Mouse (Mus musculus): Measurements from ENCODE around the gene Tle3. TPM values are rescaled to one million over a fixed set of nuclear protein-coding genes. Genes with fewer than 3 reads are reported as not detected.

The Tle3 gene
- polyA plus RNA-seq, 2 experiments: 45.1 to 113 TPM

- Histone ChIP-seq H3K4me2 (replicated peaks; ENCODE audit: low read depth, low read length, severe bottlenecking) (no peak overlapping the region), H3K4me1 (ENCODE audit: control insufficient read depth, insufficient read depth, low read length) (peaks cover 41% of the 10 kb centered on the region), H3K9me3 (ENCODE audit: control insufficient read depth, low read length) (no peaks in the 10 kb centered on the region), H3K36me3 (ENCODE audit: control insufficient read depth, insufficient read depth, low read length) (peaks cover 87% of the 10 kb centered on the region), H3K27me3 (ENCODE audit: control insufficient read depth, insufficient read depth, low read length) (no peaks in the 10 kb centered on the region), H3K4me3 (replicated peaks; ENCODE audit: low read length) (no peak overlapping the region), H3K27ac (replicated peaks; ENCODE audit: low read depth, low read length) (no peak overlapping the region), H3K9ac (ENCODE audit: low read depth, low read length, severe bottlenecking) (no peak overlapping the region)
- ATAC-seq (ENCODE audit: low FRiP score, low read depth): no peak
- WGBS: 75% methylated on average over 7 of the region's 7 CpGs
- no peak for DNase-seq (ENCODE audit: low spot score)
- TF ChIP-seq POLR2A (IDR thresholded peaks at IDR 0.05; ENCODE audit: borderline replicate concordance, extremely low read depth, insufficient read depth, insufficient read length): no peak
Observed at GRCm38 (mm10) chr9:61389404-61389701, 17.2 kb downstream of the Tle3 start.

DNA sequence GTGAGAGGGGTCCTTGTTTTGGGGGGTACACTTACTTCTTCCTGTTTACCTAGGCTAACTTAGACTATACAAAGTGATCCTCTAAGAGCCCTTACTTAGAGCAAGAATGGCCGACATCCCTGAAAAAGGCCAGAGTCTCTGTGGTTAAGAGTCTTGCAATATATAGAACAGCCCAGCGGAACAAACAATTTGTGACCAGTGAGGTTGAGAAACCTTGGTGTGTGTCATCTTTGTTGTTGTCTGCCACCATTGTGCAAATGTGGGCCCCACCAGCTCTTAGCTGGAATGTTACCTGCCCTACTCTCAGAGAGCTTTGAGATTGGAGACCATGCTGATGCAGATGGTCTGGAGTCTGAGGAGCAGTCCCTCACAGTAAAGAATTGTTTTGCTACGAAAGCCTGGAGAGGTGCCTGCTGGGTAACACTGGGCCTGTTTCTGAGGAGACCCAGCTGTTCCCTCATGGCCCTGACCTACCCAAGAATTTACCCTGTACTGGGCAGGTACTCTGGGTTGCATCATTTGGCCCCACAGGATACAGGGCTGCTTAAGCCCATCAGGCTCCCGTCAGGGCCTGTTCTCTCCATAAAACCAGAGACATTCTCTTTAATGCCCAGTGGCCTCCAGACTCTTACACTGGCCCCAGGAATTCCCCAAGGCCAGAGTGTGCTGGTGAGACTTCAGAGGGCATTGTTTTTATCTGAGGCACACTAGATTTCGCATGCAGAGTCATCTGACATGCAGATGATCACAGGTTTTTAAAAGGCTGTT is 19.6 kb downstream of the Tle3 start:
- no peak overlapping the region for H3K4me3 ChIP-seq (replicated peaks; ENCODE audit: low read length)
- WGBS: 63% methylated on average over 5 of the region's 5 CpGs
- no peaks in the 10 kb centered on the region for H3K9me3 ChIP-seq (ENCODE audit: control insufficient read depth, low read length)
- H3K9ac ChIP-seq (ENCODE audit: low read depth, low read length, severe bottlenecking): no peak overlapping the region
- ATAC-seq (ENCODE audit: low FRiP score, low read depth): no peak
- no peak for TF ChIP-seq POLR2A (IDR thresholded peaks at IDR 0.05; ENCODE audit: borderline replicate concordance, extremely low read depth, insufficient read depth, insufficient read length)
- H3K27me3 ChIP-seq (ENCODE audit: control insufficient read depth, insufficient read depth, low read length): no peaks in the 10 kb centered on the region
- H3K36me3 ChIP-seq (ENCODE audit: control insufficient read depth, insufficient read depth, low read length): peaks cover 99% of the 10 kb centered on the region
- no peak overlapping the region for H3K4me2 ChIP-seq (replicated peaks; ENCODE audit: low read depth, low read length, severe bottlenecking)
- no peak for DNase-seq (ENCODE audit: low spot score)
- H3K27ac ChIP-seq (replicated peaks; ENCODE audit: low read depth, low read length): no peak overlapping the region
- H3K4me1 ChIP-seq (ENCODE audit: control insufficient read depth, insufficient read depth, low read length): peaks cover 37% of the 10 kb centered on the region

DNA sequence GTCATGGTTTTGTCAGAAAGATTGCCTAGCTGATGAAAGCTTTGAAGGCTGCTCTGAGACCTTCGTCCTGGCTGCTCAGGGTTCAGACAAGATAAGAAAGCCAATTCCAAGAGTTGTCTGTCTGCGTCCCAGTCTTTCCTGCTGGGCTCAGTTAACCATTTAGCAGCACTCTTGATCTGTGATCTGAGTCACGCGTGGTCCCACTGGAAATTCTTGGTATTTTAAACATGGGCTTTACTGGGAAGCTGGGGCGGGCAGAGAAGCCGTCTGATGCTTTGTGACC is 20.1 kb downstream of the Tle3 start:
- no peak for DNase-seq (ENCODE audit: low spot score)
- Histone ChIP-seq H3K27me3 (ENCODE audit: control insufficient read depth, insufficient read depth, low read length) (no peaks in the 10 kb centered on the region), H3K4me2 (replicated peaks; ENCODE audit: low read depth, low read length, severe bottlenecking) (no peak overlapping the region), H3K9me3 (ENCODE audit: control insufficient read depth, low read length) (no peaks in the 10 kb centered on the region), H3K4me1 (ENCODE audit: control insufficient read depth, insufficient read depth, low read length) (peaks cover 42% of the 10 kb centered on the region), H3K27ac (replicated peaks; ENCODE audit: low read depth, low read length) (no peak overlapping the region), H3K36me3 (ENCODE audit: control insufficient read depth, insufficient read depth, low read length) (peaks cover 99% of the 10 kb centered on the region), H3K4me3 (replicated peaks; ENCODE audit: low read length) (no peak overlapping the region), H3K9ac (ENCODE audit: low read depth, low read length, severe bottlenecking) (no peak overlapping the region)
- no peak for ATAC-seq (ENCODE audit: low FRiP score, low read depth)
- WGBS: 72% methylated on average over 6 of the region's 6 CpGs
- no peak for TF ChIP-seq POLR2A (IDR thresholded peaks at IDR 0.05; ENCODE audit: borderline replicate concordance, extremely low read depth, insufficient read depth, insufficient read length)

GRCm38 (mm10) chr9:61393161-61393560 is 21.0 kb downstream of the Tle3 start:
- Histone ChIP-seq H3K4me3 (replicated peaks; ENCODE audit: low read length) (no peak overlapping the region), H3K27ac (replicated peaks; ENCODE audit: low read depth, low read length) (no peak overlapping the region), H3K4me1 (ENCODE audit: control insufficient read depth, insufficient read depth, low read length) (peaks cover 37% of the 10 kb centered on the region), H3K36me3 (ENCODE audit: control insufficient read depth, insufficient read depth, low read length) (peaks cover 99% of the 10 kb centered on the region), H3K4me2 (replicated peaks; ENCODE audit: low read depth, low read length, severe bottlenecking) (no peak overlapping the region), H3K9ac (ENCODE audit: low read depth, low read length, severe bottlenecking) (no peak overlapping the region), H3K27me3 (ENCODE audit: control insufficient read depth, insufficient read depth, low read length) (no peaks in the 10 kb centered on the region), H3K9me3 (ENCODE audit: control insufficient read depth, low read length) (no peaks in the 10 kb centered on the region)
- ATAC-seq (ENCODE audit: low FRiP score, low read depth) (no peak), DNase-seq (ENCODE audit: low spot score) (no peak)
- WGBS: 72% methylated on average over 6 of the region's 6 CpGs
- TF ChIP-seq POLR2A (IDR thresholded peaks at IDR 0.05; ENCODE audit: borderline replicate concordance, extremely low read depth, insufficient read depth, insufficient read length): no peak

- H3K9ac ChIP-seq (ENCODE audit: low read depth, low read length, severe bottlenecking): no peak overlapping the region
- no peak overlapping the region for H3K27ac ChIP-seq (replicated peaks; ENCODE audit: low read depth, low read length)
- TF ChIP-seq POLR2A (IDR thresholded peaks at IDR 0.05; ENCODE audit: borderline replicate concordance, extremely low read depth, insufficient read depth, insufficient read length): no peak
- no peaks in the 10 kb centered on the region for H3K27me3 ChIP-seq (ENCODE audit: control insufficient read depth, insufficient read depth, low read length)
- no peaks in the 10 kb centered on the region for H3K9me3 ChIP-seq (ENCODE audit: control insufficient read depth, low read length)
- peaks cover 99% of the 10 kb centered on the region for H3K36me3 ChIP-seq (ENCODE audit: control insufficient read depth, insufficient read depth, low read length)
- peaks cover 34% of the 10 kb centered on the region for H3K4me1 ChIP-seq (ENCODE audit: control insufficient read depth, insufficient read depth, low read length)
- 90% methylated on average over 5 of the region's 5 CpGs for WGBS
- no peak overlapping the region for H3K4me2 ChIP-seq (replicated peaks; ENCODE audit: low read depth, low read length, severe bottlenecking)
- no peak overlapping the region for H3K4me3 ChIP-seq (replicated peaks; ENCODE audit: low read length)
- ATAC-seq (ENCODE audit: low FRiP score, low read depth): no peak
- DNase-seq (ENCODE audit: low spot score): no peak
Observed at GRCm38 (mm10) chr9:61393847-61394246, 21.7 kb downstream of the Tle3 start.

GRCm38 (mm10) chr9:61395071-61395470 is 22.9 kb downstream of the Tle3 start:
- no peak overlapping the region for H3K27ac ChIP-seq (replicated peaks; ENCODE audit: low read depth, low read length)
- no peaks in the 10 kb centered on the region for H3K27me3 ChIP-seq (ENCODE audit: control insufficient read depth, insufficient read depth, low read length)
- H3K9me3 ChIP-seq (ENCODE audit: control insufficient read depth, low read length): no peaks in the 10 kb centered on the region
- ATAC-seq (ENCODE audit: low FRiP score, low read depth): no peak
- H3K36me3 ChIP-seq (ENCODE audit: control insufficient read depth, insufficient read depth, low read length): peaks cover 99% of the 10 kb centered on the region
- H3K4me1 ChIP-seq (ENCODE audit: control insufficient read depth, insufficient read depth, low read length): peaks cover 31% of the 10 kb centered on the region
- no peak overlapping the region for H3K4me3 ChIP-seq (replicated peaks; ENCODE audit: low read length)
- H3K4me2 ChIP-seq (replicated peaks; ENCODE audit: low read depth, low read length, severe bottlenecking): no peak overlapping the region
- no peak for DNase-seq (ENCODE audit: low spot score)
- 89% methylated on average over 3 of the region's 3 CpGs for WGBS
- no peak for TF ChIP-seq POLR2A (IDR thresholded peaks at IDR 0.05; ENCODE audit: borderline replicate concordance, extremely low read depth, insufficient read depth, insufficient read length)
- H3K9ac ChIP-seq (ENCODE audit: low read depth, low read length, severe bottlenecking): no peak overlapping the region
